Mouse (Mus musculus): ENCODE data around the gene Mpig6b. TPM values are rescaled to one million over a fixed set of nuclear protein-coding genes. Genes with fewer than 3 reads are reported as not detected.

Gene Mpig6b
- total and polyA plus RNA-seq, 2 experiments from 2014 or later: 0.08 TPM; not detected in 1

DNA sequence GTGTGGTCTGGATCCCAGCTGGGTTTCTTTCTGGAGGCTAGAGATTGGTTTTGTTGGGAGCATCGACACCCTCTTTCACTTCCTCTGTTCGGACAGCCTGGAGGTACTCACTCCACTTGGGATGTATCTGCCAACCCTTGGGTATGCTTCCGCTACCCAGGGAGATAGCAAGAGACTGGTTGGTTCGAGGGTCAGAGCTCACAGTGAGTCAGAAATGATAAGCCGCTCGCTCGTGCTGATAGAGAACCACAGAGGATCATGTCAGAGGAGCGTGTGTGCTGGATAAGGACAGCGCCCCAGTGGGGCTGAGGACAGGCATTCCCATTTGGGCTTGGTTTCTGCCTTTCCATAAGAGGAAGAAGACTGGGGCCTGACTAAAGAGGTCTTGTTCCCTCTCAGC lies 13.8 kb upstream of the Mpig6b start:
- DNase-seq (no peak), ATAC-seq (no peak)
- no peak overlapping the region for H3K4me2 ChIP-seq (ENCODE audit: low read depth)
- H3K9me3 ChIP-seq (ENCODE audit: low read length): no peaks in the 10 kb centered on the region
- no peak for TF ChIP-seq CTCF (IDR thresholded peaks at IDR 0.05; ENCODE audit: low read depth)
- H3K9ac ChIP-seq: no peak overlapping the region
- no peaks in the 10 kb centered on the region for H3K27me3 ChIP-seq (ENCODE audit: insufficient read depth, low read length)
- H3K4me3 ChIP-seq (ENCODE audit: low read depth, low read length): no peak overlapping the region
- no peak overlapping the region for H3K27ac ChIP-seq (ENCODE audit: low read depth, low read length)
- 73% methylated on average over 9 of the region's 9 CpGs for WGBS
- H3K36me3 ChIP-seq (ENCODE audit: insufficient read depth): no peaks in the 10 kb centered on the region
- H3K4me1 ChIP-seq (ENCODE audit: insufficient read depth): 0 out of 2 replicates have a peak, but pooled peaks cover 5% of the 10 kb centered on the region

DNA sequence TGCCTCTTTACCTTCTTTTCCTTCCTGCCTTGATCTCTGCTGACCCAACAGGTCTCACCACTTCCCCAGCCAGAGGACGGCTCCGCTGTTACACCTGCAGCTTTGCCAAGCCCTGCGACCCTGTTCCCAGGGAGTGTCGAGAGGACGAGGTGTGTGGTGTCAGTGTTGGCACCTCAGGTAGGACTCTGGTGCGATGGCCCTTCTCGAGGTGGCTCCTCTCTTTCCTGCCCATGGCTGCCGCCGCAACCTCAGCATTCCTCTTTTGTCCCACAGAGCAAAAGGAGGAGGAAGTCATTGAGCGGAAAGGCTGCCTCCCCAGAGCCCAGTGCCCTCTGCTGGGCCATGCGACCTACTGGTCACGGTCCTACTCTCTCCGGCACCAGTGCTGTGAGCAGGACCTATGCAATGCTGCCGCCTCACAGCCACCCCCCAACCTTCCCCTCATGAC lies 11.8 kb upstream of the Mpig6b start, which contains the start of gene Ly6g6d:
Gene Ly6g6d, minus strand, starts transcription at position 280 of the 448 bp plus-strand sequence.
- Histone ChIP-seq H3K9ac (peak within 1 kb of the TSS; percentile 40; the same call in 1 of the 2 replicates), H3K4me1 (ENCODE audit: insufficient read depth) (0 out of 2 replicates have a peak, but pooled peaks cover 5% of the 10 kb centered on the region), H3K27ac (ENCODE audit: low read depth, low read length) (peak within 1 kb of the TSS; percentile 57; the same call in 1 of the 2 replicates), H3K27me3 (ENCODE audit: insufficient read depth, low read length) (no peaks in the 10 kb centered on the region), H3K4me2 (ENCODE audit: low read depth) (peak within 1 kb of the TSS; percentile 41), H3K4me3 (ENCODE audit: low read depth, low read length) (no peak within 1 kb of the TSS; the same call in 1 of the 2 replicates), H3K9me3 (ENCODE audit: low read length) (no peaks in the 10 kb centered on the region), H3K36me3 (ENCODE audit: insufficient read depth) (no peaks in the 10 kb centered on the region)
- TF ChIP-seq CTCF (IDR thresholded peaks at IDR 0.05; ENCODE audit: low read depth): peak; percentile 52
- WGBS: 16% methylated on average over 14 of the region's 14 CpGs
- ATAC-seq (peak; percentile 26; the same call in 1 of the 2 replicates), DNase-seq (no peak)

DNA sequence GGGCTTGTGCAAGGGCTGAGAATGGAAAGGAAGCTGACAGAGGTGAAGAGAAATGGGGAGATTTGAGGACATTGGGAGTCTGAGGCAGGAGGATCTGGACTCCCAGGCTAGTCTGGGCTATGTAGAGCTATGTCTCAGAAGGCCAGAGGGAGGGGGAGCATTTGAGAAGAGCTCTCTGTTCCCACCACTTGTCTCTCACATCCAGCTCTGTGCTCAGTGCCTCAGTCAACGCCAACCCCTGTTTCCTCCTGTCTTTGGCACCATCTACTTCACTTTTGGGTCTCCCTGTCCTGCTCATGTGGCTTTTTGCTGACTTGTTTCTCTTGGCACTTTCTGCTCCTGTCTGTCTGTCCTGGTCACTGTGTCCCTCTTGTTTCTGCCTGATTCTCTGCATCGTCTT lies 11.3 kb upstream of the Mpig6b start:
- peak; percentile 51 for ATAC-seq
- Histone ChIP-seq H3K4me2 (ENCODE audit: low read depth) (peak overlapping the region; percentile 41), H3K36me3 (ENCODE audit: insufficient read depth) (no peaks in the 10 kb centered on the region), H3K9ac (0 out of 2 replicates have a peak overlapping the region, but pooled peaks have one; percentile 40), H3K4me3 (ENCODE audit: low read depth, low read length) (no peak overlapping the region), H3K4me1 (ENCODE audit: insufficient read depth) (0 out of 2 replicates have a peak, but pooled peaks cover 5% of the 10 kb centered on the region), H3K27ac (ENCODE audit: low read depth, low read length) (0 out of 2 replicates have a peak overlapping the region, but pooled peaks have one; percentile 57), H3K27me3 (ENCODE audit: insufficient read depth, low read length) (no peaks in the 10 kb centered on the region), H3K9me3 (ENCODE audit: low read length) (no peaks in the 10 kb centered on the region)
- 27% methylated on average over 2 of the region's 2 CpGs for WGBS
- no peak for DNase-seq
- TF ChIP-seq CTCF (IDR thresholded peaks at IDR 0.05; ENCODE audit: low read depth): no peak

DNA sequence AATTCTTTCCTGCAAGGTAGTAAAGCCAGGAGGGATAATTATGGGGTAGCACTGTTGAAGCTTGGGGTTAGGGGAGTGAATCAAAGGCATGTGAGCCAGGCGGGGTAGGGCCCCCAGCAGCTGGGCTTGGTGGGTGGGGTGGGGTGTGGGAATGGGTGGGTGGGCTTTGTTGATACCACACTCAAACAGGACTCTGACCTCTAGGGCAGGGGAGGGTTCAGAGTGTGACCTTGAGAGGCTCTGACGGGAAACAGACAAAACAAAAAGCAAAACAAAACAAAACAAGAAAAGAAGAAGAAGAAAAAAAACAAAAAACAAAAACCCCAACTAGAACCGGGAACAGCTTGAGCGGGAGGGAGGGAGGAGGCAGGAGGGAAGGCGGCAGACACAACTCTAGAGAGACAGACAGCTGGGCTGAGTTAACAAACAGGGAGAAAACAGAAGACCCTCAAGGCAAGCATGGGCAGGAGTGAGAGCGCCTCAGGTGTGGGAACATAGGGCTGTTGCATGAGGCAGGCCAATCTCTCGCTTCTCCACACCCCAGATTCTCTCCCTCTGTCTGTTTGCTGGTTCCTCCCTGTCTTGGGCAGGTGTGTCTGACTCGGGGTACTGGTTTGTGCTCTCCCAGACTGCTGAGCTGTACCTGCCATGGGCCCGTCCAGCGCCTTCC lies 10.7 kb upstream of the Mpig6b start, which contains the start of gene Ly6g6e:
Gene Ly6g6e, plus strand, starts transcription at position 396 of the 670 bp plus-strand sequence.
- TF ChIP-seq CTCF (IDR thresholded peaks at IDR 0.05; ENCODE audit: low read depth): no peak
- Histone ChIP-seq H3K4me3 (ENCODE audit: low read depth, low read length) (no peak within 1 kb of the TSS; the same call in 1 of the 2 replicates), H3K4me1 (ENCODE audit: insufficient read depth) (0 out of 2 replicates have a peak, but pooled peaks cover 5% of the 10 kb centered on the region), H3K27ac (ENCODE audit: low read depth, low read length) (peak within 1 kb of the TSS; percentile 57; the same call in 1 of the 2 replicates), H3K9ac (peak within 1 kb of the TSS; percentile 40; the same call in 1 of the 2 replicates), H3K9me3 (ENCODE audit: low read length) (no peaks in the 10 kb centered on the region), H3K36me3 (ENCODE audit: insufficient read depth) (no peaks in the 10 kb centered on the region), H3K4me2 (ENCODE audit: low read depth) (peak within 1 kb of the TSS; percentile 41), H3K27me3 (ENCODE audit: insufficient read depth, low read length) (no peaks in the 10 kb centered on the region)
- ATAC-seq: peak; percentile 53
- peak; percentile 53 for DNase-seq
- WGBS: 29% methylated on average over 10 of the region's 10 CpGs

DNA sequence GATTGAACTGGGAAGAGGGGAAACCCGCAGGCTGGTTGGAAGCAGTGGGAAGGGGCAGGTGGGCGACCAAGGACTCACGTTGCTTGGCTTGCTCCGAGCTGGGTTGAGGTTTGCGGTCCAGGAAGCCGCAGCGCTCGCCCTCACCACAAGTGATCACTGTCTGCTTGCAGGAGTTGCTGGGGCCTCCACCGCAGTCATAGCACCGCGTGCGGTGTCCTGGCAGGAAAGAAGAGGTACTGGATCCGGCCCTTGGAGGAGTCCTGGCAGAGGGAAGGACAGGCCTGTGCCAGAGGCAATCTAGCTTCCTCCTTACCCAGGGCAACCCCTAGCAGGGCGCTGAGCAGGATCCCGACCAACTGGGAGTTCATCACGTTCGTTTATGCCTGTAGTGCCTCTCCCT lies 8.1 kb upstream of the Mpig6b start:
- no peak overlapping the region for H3K4me2 ChIP-seq (ENCODE audit: low read depth)
- no peak overlapping the region for H3K4me3 ChIP-seq (ENCODE audit: low read depth, low read length)
- no peak overlapping the region for H3K9ac ChIP-seq
- DNase-seq: no peak
- TF ChIP-seq CTCF (IDR thresholded peaks at IDR 0.05; ENCODE audit: low read depth): no peak
- no peaks in the 10 kb centered on the region for H3K9me3 ChIP-seq (ENCODE audit: low read length)
- H3K27ac ChIP-seq (ENCODE audit: low read depth, low read length): no peak overlapping the region
- no peak for ATAC-seq
- H3K4me1 ChIP-seq (ENCODE audit: insufficient read depth): 0 out of 2 replicates have a peak, but pooled peaks cover 5% of the 10 kb centered on the region
- H3K27me3 ChIP-seq (ENCODE audit: insufficient read depth, low read length): no peaks in the 10 kb centered on the region
- H3K36me3 ChIP-seq (ENCODE audit: insufficient read depth): no peaks in the 10 kb centered on the region
- WGBS: 48% methylated on average over 14 of the region's 17 CpGs

DNA sequence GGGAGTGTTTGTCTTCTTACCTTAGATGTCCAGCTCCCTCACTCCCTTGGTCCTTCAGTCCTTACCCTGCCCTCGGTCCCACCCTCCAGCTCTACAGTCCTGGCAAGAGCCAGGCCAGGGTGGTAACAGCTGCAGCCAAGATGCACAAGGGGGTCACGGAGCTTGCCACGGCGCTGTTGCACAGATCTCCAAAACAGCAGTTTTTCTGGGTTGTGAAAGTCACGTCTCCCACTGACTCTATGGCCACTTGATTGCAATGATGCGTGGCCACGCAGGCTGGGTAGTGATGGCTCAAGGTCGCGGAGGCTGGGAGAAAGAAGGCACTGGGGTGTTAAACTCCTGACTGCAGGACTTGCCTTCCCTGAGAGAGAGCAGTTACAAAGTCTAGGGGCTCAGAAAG lies 5.5 kb upstream of the Mpig6b start:
- DNase-seq: no peak
- Histone ChIP-seq H3K36me3 (ENCODE audit: insufficient read depth) (no peaks in the 10 kb centered on the region), H3K27me3 (ENCODE audit: insufficient read depth, low read length) (no peaks in the 10 kb centered on the region), H3K4me2 (ENCODE audit: low read depth) (no peak overlapping the region), H3K9ac (no peak overlapping the region), H3K4me3 (ENCODE audit: low read depth, low read length) (no peak overlapping the region), H3K9me3 (ENCODE audit: low read length) (no peaks in the 10 kb centered on the region), H3K4me1 (ENCODE audit: insufficient read depth) (no peaks in the 10 kb centered on the region), H3K27ac (ENCODE audit: low read depth, low read length) (no peak overlapping the region)
- no peak for TF ChIP-seq CTCF (IDR thresholded peaks at IDR 0.05; ENCODE audit: low read depth)
- 86% methylated on average over 9 of the region's 9 CpGs for WGBS
- ATAC-seq: no peak
